Comparison of ENCODE assay signal across 8 mouse cellular contexts in the genomic region with DNA sequence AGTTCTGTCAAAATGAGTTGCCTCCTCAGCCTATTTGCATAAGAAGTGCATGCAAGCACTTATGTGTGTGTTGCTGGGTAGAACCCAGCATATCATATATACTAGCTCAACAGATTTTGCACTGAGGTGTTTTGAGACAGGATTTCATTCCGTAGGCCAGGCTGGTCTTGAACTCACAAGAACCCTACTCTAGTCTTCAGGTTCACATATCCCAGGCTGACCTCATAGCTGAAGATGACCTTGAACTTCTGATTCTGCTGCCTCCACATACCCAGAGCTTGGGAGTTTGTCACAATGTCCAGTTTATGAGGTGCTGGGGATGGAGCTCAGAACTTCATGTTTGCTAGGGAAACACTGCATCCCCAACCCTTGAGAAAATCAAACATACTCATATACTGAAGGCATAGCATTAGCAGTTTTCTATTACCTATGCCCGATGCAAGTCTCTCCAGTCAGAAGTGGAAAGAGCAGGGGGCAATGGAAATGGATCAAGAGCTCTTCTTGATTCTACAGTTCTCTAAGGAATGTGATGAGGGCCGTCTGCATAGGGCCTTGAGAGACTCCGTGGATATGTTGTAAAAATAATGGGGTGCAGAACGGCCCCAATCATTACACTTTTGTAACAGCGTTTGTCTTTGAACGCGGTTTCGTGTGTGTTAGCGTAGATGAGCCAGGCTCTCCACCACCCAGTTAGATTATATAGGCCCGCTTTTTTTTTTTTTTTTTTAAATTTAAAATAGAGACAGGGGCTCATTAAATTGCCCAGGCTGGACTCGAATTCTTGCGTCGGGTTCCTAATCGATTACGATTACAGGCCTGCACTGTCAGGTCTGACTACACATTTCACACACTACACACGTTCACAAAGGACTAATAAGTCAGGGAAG. TPM values are rescaled to one million over a fixed set of nuclear protein-coding genes. Genes with fewer than 3 reads are reported as not detected.
DNase-seq lines count a peak whose midpoint lies in the region; ATAC-seq and TF ChIP-seq lines count a peak whose summit lies in the region.

No protein-coding gene starts in this region.

- no peaks in the 10 kb centered on the region; the same call in 1 of the 2 replicates for H3K4me1 ChIP-seq in lung, adult 2 months (ENCODE audit: control insufficient read depth, insufficient read depth, low read length)
- H3K4me1 ChIP-seq in cortical plate, adult 2 months (ENCODE audit: control insufficient read depth, insufficient read depth, low read length), result no peaks in the 10 kb centered on the region; the same call in none of the 2 replicates
- peaks cover 24% of the 10 kb centered on the region for H3K4me1 ChIP-seq in hindbrain, embryonic 16.5 days (ENCODE audit: control insufficient read depth, insufficient read depth, low read depth, low read length)
- H3K4me1 ChIP-seq in neural tube, embryonic 13.5 days (replicated peaks), result peaks cover 52% of the 10 kb centered on the region

- peak overlapping the region; percentile 58 for H3K4me3 ChIP-seq in lung, adult 2 months (replicated peaks; ENCODE audit: extremely low read depth, low read depth, low read length)
- H3K4me3 ChIP-seq in cortical plate, adult 2 months (ENCODE audit: insufficient read depth, low read length), result peak overlapping the region; percentile 90
- peak overlapping the region; percentile 81 for H3K4me3 ChIP-seq in hindbrain, embryonic 16.5 days (ENCODE audit: low read length)
- H3K4me3 ChIP-seq in neural tube, embryonic 13.5 days, result peak overlapping the region; percentile 94

- peak overlapping the region; percentile 68 for H3K4me2 ChIP-seq in hindbrain, embryonic 16.5 days (ENCODE audit: low read length)
- peak overlapping the region; percentile 96 for H3K4me2 ChIP-seq in neural tube, embryonic 13.5 days

- no peaks in the 10 kb centered on the region for H3K9me3 ChIP-seq in hindbrain, embryonic 16.5 days (ENCODE audit: control insufficient read depth, low read length)
- no peaks in the 10 kb centered on the region for H3K9me3 ChIP-seq in neural tube, embryonic 13.5 days

- no peaks in the 10 kb centered on the region for H3K27me3 ChIP-seq in hindbrain, embryonic 16.5 days (replicated peaks; ENCODE audit: control insufficient read depth, insufficient read depth, low read length)
- H3K27me3 ChIP-seq in neural tube, embryonic 13.5 days, result no peaks in the 10 kb centered on the region

- DNase-seq in lung, adult 2 months, result no peak
- DNase-seq in lung, postnatal 10 days, result no peak
- DNase-seq in right cerebral cortex, postnatal 4 days, result no peak
- no peak for DNase-seq in adrenal gland, postnatal 10 days

- no peak overlapping the region; the same call in 1 of the 2 replicates for H3K27ac ChIP-seq in cortical plate, adult 2 months (ENCODE audit: insufficient read depth, low read length)
- H3K27ac ChIP-seq in hindbrain, embryonic 16.5 days (ENCODE audit: low read depth, low read length), result peak overlapping the region; percentile 86
- peak overlapping the region; percentile 95 for H3K27ac ChIP-seq in neural tube, embryonic 13.5 days (replicated peaks)

- no peak for TF ChIP-seq POLR2A in lung, adult 2 months (IDR thresholded peaks at IDR 0.05; ENCODE audit: borderline replicate concordance, extremely low read depth, low read depth, low read length)
- TF ChIP-seq POLR2A in cortical plate, adult 2 months (IDR thresholded peaks at IDR 0.05; ENCODE audit: extremely low read depth, insufficient read depth, low read length), result no peak

- WGBS in lung, adult 2 months, result 11% methylated on average over 17 of the region's 17 CpGs
- WGBS in hindbrain, embryonic 16.5 days, result 10% methylated on average over 17 of the region's 17 CpGs
- WGBS in neural tube, embryonic 13.5 days, result 10% methylated on average over 17 of the region's 17 CpGs

- TF ChIP-seq CTCF in lung, adult 2 months (IDR thresholded peaks at IDR 0.05; ENCODE audit: insufficient read depth, low read length), result no peak
- no peak for TF ChIP-seq CTCF in cortical plate, adult 2 months (IDR thresholded peaks at IDR 0.05; ENCODE audit: extremely low read depth, insufficient read depth, low read length)

- ATAC-seq in hindbrain, embryonic 16.5 days, result no peak; the same call in 1 of the 2 replicates
- peak; percentile 16; the same call in 1 of the 2 replicates for ATAC-seq in neural tube, embryonic 13.5 days (ENCODE audit: low read depth)
- ATAC-seq in frontal cortex, adult (ENCODE audit: low TSS enrichment), result no peak

- H3K36me3 ChIP-seq in hindbrain, embryonic 16.5 days (ENCODE audit: control insufficient read depth, insufficient read depth, low read length), result peaks cover 23% of the 10 kb centered on the region
- peaks cover 30% of the 10 kb centered on the region for H3K36me3 ChIP-seq in neural tube, embryonic 13.5 days

- peak overlapping the region; percentile 67 for H3K9ac ChIP-seq in hindbrain, embryonic 16.5 days (ENCODE audit: low read depth, low read length)
- peak overlapping the region; percentile 68 for H3K9ac ChIP-seq in neural tube, embryonic 13.5 days

RNA-seq across cellular contexts. Expression of a gene that starts 27.7 kb away (rescaled TPM):
- polyA plus RNA-seq in lung, adult 2 months (2012; rRNA removed), result 19.6 and 21.8 TPM in 2 replicates
- polyA plus RNA-seq in cortical plate, adult 2 months (2012; rRNA removed), result 23.4 and 23.5 TPM in 2 replicates
- polyA plus RNA-seq in hindbrain, embryonic 16.5 days (2015; fragmentation: Nextera tagmentation; extraction: Ambion mirVana), result 35.3 and 36.6 TPM in 2 replicates
- 23.1 and 25.0 TPM in 2 replicates for polyA plus RNA-seq in neural tube, embryonic 13.5 days (2015; fragmentation: Nextera tagmentation; extraction: Ambion mirVana)
- total RNA-seq in adrenal gland, postnatal 10 days (2021), result 1 to 10 TPM; 5.0 to 5.6 TPM

RNA-seq across cellular contexts. Expression of a gene that starts 46.3 kb away (rescaled TPM):
- polyA plus RNA-seq in lung, adult 2 months (2012; rRNA removed), result 25.8 and 29.0 TPM in 2 replicates
- 19.7 and 22.1 TPM in 2 replicates for polyA plus RNA-seq in cortical plate, adult 2 months (2012; rRNA removed)
- 8.4 and 9.7 TPM in 2 replicates for polyA plus RNA-seq in hindbrain, embryonic 16.5 days (2015; fragmentation: Nextera tagmentation; extraction: Ambion mirVana)
- polyA plus RNA-seq in neural tube, embryonic 13.5 days (2015; fragmentation: Nextera tagmentation; extraction: Ambion mirVana), result 8.5 and 8.9 TPM in 2 replicates
- total RNA-seq in adrenal gland, postnatal 10 days (2021), result 10 to 100 TPM; 28.1 to 29.6 TPM

RNA-seq across cellular contexts. Expression of a gene that starts 46.5 kb away (rescaled TPM):
- polyA plus RNA-seq in lung, adult 2 months (2012; rRNA removed), result 38.6 and 38.8 TPM in 2 replicates
- 36.2 and 39.3 TPM in 2 replicates for polyA plus RNA-seq in cortical plate, adult 2 months (2012; rRNA removed)
- polyA plus RNA-seq in hindbrain, embryonic 16.5 days (2015; fragmentation: Nextera tagmentation; extraction: Ambion mirVana), result 26.4 and 26.7 TPM in 2 replicates
- polyA plus RNA-seq in neural tube, embryonic 13.5 days (2015; fragmentation: Nextera tagmentation; extraction: Ambion mirVana), result 21.4 and 25.6 TPM in 2 replicates
- 10 to 100 TPM; 23.2 to 28.2 TPM for total RNA-seq in adrenal gland, postnatal 10 days (2021)

RNA-seq across cellular contexts. Expression of a gene that starts 51.0 kb away (rescaled TPM):
- 1,478 and 1,739 TPM in 2 replicates for polyA plus RNA-seq in lung, adult 2 months (2012; rRNA removed)
- polyA plus RNA-seq in cortical plate, adult 2 months (2012; rRNA removed), result 3,210 and 3,262 TPM in 2 replicates
- polyA plus RNA-seq in hindbrain, embryonic 16.5 days (2015; fragmentation: Nextera tagmentation; extraction: Ambion mirVana), result 4,470 and 4,568 TPM in 2 replicates
- polyA plus RNA-seq in neural tube, embryonic 13.5 days (2015; fragmentation: Nextera tagmentation; extraction: Ambion mirVana), result 4,310 and 4,558 TPM in 2 replicates
- total RNA-seq in adrenal gland, postnatal 10 days (2021), result 1,000 to 10,000 TPM; 1,093 to 1,186 TPM
